Mouse (Mus musculus): ENCODE results near the gene Eps8l3.
A peak's percentile ranks its signal among the peaks of the same experiment; 100 is the strongest.

Eps8l3 gene

DNA sequence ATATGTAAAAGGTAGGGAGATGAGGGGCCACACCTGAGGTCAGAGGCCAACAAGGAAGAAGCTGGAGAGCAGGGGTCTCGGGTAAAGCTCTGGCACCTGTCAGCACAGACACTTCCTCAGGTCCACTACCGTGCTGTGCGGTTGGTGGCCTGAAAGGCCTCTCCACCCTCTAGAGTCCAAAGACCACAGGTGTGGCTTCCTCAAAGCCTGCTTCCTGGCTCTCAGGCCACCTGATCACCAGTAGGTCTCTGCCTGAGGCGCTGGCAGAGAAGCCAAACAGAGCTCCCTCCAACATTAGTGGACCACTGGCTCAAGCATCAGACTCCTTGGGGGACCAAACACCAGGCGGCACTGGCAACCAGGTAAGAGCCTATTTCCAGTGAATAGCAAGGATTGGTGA, at the start of gene Eps8l3:
TSS of gene Eps8l3 (plus strand) at position 225 of the 400 bp plus-strand sequence.
- DNase-seq (ENCODE audit: extremely low read depth, insufficient read length, low spot score), result no peak

DNA sequence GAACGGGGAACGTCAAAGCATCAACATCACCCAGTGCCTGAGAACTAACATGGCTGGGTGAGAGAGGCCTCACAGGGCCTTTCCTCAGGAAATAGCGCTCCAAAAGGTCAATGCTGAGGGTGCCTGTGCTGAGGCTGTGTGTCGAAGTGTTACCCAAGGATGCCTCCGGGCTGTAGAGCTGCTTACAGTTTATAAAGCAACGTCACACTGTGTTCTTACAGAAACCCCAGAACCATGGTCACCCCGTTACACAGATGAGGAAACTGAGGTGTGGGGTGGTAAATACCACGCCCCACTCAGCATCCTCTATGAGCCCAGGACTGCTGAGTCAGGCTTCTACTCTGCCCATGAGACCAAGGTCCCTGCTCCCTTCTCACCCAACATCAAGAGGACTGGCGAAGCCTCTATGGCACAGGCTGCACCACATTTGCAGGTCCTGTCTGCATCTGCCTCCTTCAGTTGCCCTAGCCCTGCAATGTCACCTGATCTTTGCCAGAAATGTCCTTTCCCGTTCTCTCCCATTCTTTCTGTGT, 49.1 kb upstream of the Eps8l3 start:
- no peak for DNase-seq (ENCODE audit: extremely low read depth, insufficient read length, low spot score)

- DNase-seq (ENCODE audit: extremely low read depth, insufficient read length, low spot score), result peak; percentile 89
Observed at GRCm38 (mm10) chr3:107828518-107828917, 48.5 kb upstream of the Eps8l3 start.

- peak; percentile 59 for DNase-seq (ENCODE audit: extremely low read depth, insufficient read length, low spot score)
Observed at GRCm38 (mm10) chr3:107828997-107829396, 48.0 kb upstream of the Eps8l3 start.

GRCm38 (mm10) chr3:107829625-107830024, 47.4 kb upstream of the Eps8l3 start:
- DNase-seq (ENCODE audit: extremely low read depth, insufficient read length, low spot score), result peak; percentile 97

DNA sequence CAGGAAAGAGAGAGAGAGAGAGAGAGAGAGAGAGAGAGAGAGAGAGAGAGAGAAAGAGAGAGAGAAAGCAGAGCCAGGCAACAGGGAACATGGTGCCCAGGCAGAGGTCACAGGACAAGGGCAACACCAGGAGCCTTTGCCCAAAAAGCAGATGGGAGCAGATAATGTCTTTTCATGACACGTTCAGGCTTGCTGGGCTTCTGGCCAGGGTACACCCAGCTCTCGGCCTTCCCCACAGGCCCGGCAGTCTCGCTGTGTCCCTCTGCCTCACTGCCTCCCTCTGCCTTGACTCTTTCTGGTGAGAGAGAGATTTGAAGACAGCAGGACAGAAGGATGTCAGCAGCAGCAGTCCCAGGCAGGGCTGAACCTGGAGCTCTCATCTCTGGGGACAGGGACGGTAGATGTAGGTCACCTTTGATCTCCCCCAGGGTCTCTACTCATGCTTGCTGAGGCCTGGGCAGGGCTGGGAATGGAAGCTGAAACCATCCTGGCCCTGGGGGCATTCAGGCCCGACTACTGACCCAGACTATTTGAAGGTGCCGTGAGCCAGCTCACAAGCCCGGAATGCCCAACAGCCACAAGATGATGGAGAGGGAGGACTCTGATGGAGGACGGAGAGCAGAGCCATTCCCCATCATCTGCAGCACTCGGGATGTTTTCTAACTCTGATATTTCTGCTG, 45.0 kb upstream of the Eps8l3 start:
- DNase-seq (ENCODE audit: extremely low read depth, insufficient read length, low spot score), result peak; percentile 59

GRCm38 (mm10) chr3:107832645-107833044, 44.4 kb upstream of the Eps8l3 start:
- DNase-seq (ENCODE audit: extremely low read depth, insufficient read length, low spot score), result no peak

- no peak for DNase-seq (ENCODE audit: extremely low read depth, insufficient read length, low spot score)
Observed at GRCm38 (mm10) chr3:107833370-107833769, 43.7 kb upstream of the Eps8l3 start.

DNA sequence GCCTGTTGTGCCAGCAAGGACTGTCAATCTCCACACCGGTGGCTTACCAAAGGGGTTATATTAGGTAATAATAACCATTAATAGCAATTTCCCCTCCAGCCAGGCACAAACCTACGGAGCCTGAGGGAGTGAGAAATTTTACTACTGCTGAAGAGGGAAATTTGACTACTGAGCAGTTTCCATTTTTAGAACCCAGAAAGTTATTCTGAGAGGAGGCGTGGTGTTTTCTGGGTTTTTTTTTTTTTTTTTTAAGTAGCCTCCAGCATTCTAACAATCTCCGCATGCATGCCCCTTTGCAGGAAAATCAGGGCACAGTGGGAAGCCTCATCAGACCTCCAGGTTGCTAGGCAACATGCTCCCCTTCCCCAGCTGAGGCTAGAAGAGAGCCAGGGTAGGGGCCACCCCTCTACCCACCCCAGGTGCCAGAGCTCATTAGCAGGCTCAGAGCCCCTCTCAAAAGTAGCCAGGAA, 43.1 kb upstream of the Eps8l3 start:
- DNase-seq (ENCODE audit: extremely low read depth, insufficient read length, low spot score), result no peak

DNA sequence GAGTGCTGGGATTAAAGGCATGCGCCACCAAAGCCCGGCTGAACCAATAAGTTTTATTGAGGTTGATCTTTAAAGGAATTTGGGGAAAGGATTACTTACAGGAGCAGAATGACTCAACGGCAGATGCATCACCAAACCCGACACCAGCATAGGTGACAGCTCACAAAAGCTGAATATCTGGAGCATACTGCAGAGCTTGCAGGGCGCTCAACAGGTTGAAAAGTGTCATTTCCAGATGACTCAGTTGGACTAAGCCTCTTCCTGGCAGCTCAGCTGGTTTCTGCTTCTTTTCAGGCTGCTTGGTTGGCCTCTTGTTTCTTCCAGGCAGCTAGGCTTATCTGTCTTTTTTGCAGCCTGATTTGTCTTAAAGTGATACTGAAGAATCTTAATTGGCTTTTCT, 41.7 kb upstream of the Eps8l3 start:
- peak; percentile 49 for DNase-seq (ENCODE audit: extremely low read depth, insufficient read length, low spot score)

DNA sequence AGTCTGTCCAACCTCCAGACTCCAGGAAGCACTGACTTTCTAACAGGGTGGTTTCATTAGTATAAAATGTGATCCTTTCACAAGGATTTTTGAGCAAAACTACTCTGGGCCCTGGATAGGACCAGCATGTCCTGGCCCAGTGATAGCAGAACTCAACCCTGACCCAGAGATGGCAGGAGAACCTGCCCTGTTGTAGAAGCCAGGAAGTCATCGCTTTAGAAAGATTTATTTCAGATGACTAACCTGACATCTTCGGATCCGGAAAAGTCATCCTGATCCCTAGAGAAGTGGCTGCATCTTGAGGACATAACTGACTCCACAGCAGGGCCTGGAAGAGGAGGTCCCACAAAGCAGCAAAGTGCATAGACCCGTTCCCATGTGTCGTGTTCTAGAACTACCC, 37.2 kb upstream of the Eps8l3 start:
- DNase-seq (ENCODE audit: extremely low read depth, insufficient read length, low spot score), result no peak

DNA sequence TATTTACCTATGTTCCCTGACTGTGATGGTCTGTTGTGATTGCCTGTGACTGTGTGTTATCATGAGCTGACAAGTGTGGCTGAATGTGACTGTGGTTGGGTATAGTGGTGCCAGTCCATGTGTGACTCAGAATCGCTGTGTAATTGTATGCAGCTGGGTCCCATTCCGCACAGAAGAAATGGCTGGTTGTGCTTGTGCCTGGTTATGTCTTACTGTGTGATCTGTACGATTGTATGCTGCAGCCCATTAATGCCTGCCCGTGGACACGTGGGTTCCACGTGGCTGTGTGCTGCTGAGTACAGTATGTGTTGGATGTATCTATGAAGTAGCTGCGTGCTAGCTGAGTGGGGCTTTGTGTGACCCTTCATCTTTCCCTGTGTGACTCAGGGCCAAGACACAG, 36.2 kb upstream of the Eps8l3 start:
- no peak for DNase-seq (ENCODE audit: extremely low read depth, insufficient read length, low spot score)

DNA sequence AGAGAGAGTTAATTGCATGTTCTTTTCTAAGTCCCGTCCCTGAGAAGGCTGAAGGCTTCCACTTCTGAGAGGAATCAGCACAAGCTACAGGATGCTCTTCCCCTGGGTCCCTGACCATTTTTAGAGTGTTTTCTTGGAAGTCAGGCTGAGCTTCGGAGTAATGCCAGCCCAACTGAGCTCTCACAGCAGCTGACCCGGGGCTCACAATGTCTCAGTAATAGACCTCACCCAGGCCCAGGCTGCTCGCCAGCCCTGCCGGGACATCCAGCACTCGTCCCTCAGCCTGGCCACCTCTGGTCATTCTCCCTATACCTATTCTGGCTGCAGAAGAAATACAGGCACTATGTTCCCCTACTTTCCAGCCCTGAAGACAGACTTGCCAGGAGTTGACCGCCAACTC, 35.7 kb upstream of the Eps8l3 start:
- DNase-seq (ENCODE audit: extremely low read depth, insufficient read length, low spot score), result no peak

- no peak for DNase-seq (ENCODE audit: extremely low read depth, insufficient read length, low spot score)
Observed at GRCm38 (mm10) chr3:107843406-107843805, 33.6 kb upstream of the Eps8l3 start.

DNA sequence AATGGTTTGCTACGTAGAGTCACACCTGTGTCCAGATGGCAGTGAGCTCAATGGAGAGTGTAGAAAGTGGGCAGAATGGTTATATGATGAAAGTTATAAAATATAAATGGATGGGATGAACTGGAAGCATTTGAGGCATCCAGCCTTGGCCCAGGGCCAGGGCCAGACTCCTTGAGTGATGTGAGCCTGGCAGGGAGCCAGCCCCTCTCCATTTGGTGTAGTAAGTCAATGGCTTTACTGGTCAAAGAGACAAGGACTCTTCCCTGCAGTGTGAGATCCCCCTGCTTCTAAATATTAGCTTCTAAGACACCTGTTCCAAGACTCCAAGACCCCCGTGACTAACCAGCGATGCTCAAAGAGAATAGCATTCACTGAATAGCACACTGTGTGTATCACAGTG, 33.0 kb upstream of the Eps8l3 start:
- DNase-seq (ENCODE audit: extremely low read depth, insufficient read length, low spot score), result peak; percentile 48

- DNase-seq (ENCODE audit: extremely low read depth, insufficient read length, low spot score), result peak; percentile 46
Observed at GRCm38 (mm10) chr3:107844499-107844898, 32.5 kb upstream of the Eps8l3 start.

DNA sequence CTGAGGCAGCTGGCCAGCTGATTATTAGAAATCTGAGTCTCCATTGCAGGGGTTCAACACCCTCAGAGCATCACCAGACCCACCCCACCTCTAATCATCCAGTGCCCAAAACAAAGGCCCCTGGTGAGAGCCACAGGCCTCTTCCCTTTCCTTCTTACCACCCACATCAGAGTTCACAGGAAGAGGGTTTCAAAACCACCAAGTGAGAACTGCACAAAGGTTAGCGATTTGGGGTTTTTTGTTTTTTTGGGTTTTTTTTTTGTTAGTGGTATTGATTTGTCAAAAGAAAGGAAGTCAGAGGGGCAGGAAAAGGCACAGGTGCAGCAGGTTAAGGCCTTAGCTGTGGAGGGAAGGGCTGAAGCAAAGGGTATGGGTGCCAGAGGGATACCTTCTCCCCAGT, 30.9 kb upstream of the Eps8l3 start:
- DNase-seq (ENCODE audit: extremely low read depth, insufficient read length, low spot score), result no peak

- DNase-seq (ENCODE audit: extremely low read depth, insufficient read length, low spot score), result no peak
Observed at GRCm38 (mm10) chr3:107846835-107847234, 30.2 kb upstream of the Eps8l3 start.

DNA sequence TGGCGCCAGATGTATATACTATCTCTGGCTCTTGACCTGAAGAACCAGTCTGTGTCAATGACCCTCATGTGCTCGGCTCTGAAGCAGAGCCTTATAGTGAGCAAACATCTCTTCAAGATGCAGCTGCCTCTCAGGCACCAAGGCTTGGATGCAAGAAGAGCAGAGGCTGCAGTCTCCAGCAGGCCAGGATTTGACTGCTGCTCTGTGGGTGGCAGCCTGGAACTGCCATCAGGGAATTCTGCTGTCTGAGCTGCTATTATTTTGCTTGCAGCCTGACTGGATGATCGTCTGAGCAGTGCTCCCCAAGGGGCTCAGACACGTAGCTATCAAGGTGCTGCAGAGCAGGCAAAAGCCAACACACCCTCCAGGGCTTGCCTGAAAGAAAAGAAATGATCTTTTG, 28.9 kb upstream of the Eps8l3 start:
- DNase-seq (ENCODE audit: extremely low read depth, insufficient read length, low spot score), result no peak

DNA sequence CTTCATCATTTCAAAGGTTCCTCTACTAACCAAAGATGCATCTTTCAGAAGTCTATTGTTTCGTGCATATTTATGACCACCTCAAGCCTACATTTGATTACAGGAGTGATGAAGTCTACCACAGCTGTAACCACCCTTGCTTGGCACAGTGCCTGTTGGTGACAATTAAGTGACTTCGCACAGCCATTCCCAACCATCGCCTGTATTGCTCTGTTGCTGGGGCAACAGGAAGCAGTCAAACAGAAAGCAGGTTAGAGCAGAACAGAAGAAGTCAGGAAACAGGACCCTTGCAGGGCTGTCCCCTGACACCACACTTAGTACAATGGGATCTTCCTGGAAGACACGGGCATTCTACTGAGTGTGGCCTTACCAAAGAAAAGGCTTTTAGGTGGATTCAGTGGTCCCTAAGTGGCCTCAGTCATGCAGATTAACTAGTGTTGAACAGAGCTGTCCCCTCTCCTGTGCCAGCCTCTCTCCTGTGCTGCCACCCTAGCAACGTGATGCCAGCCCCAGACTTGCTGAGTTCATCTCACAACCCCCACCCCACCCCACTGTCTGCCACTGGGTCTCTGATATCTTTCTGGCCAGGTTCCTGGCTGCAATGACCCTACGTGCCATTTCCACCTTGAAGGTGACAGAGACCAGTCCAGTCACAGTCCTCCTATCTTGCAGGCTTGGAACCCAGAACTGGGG, 27.9 kb upstream of the Eps8l3 start:
- DNase-seq (ENCODE audit: extremely low read depth, insufficient read length, low spot score), result no peak

DNA sequence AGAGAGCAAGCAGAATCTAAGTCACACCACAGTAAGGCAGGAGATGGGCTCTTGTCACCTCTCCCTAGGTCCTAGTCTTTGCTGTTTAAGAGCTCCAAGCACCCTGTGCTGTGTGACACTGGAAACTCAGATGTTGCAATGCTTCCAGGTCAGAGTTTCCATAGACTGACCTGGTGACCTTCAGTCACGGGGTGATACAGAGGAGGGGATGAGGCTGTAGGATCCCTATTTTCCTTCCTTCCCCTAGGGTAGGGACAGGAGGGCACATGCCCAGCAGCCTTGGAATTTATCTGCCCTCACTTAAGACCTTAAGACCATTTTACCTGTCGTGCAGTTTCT, 27.4 kb upstream of the Eps8l3 start:
- peak; percentile 30 for DNase-seq (ENCODE audit: extremely low read depth, insufficient read length, low spot score)

GRCm38 (mm10) chr3:107850418-107851031, 26.5 kb upstream of the Eps8l3 start:
- DNase-seq (ENCODE audit: extremely low read depth, insufficient read length, low spot score), result peak; percentile 92
